Mouse (Mus musculus) C2C12 (cell line): ENCODE measurements around the gene Isca2. TPM values are rescaled to one million over a fixed set of nuclear protein-coding genes. Genes with fewer than 3 reads are reported as not detected.

ENCODE experiments used
- H3K27me3 ChIP-seq: one replicate; pipeline ENCODE4 v1.6.1; 2011; ENCODE audit not compliant: control insufficient read depth, insufficient read depth, insufficient read length
- H3K36me3 ChIP-seq: one replicate; pipeline ENCODE4 v1.6.1; 2011; ENCODE audit not compliant: control insufficient read depth, insufficient read depth
- H3K4me3 ChIP-seq: one replicate; pipeline ENCODE4 v1.5.1; 2011; ENCODE audit warnings: mild to moderate bottlenecking, control low read depth; ENCODE audit not compliant: poor library complexity, insufficient read depth, severe bottlenecking
- H3K79me2 ChIP-seq: one replicate; pipeline ENCODE4 v1.6.1; 2011; ENCODE audit not compliant: control insufficient read depth, insufficient read depth
- H3K79me3 ChIP-seq: one replicate; pipeline ENCODE4 v1.6.1; 2011; ENCODE audit warnings: low read depth, control low read depth
- H3ac ChIP-seq: one replicate; pipeline ENCODE3; 2011; ENCODE audit warnings: low read depth; ENCODE audit not compliant: control insufficient read depth, insufficient read length
- CEBPB ChIP-seq: IDR thresholded peaks from one replicate; pipeline ENCODE4 v1.6.1; 2011; ENCODE audit warnings: low read depth, mild to moderate bottlenecking, control low read depth, moderate library complexity
- CTCF ChIP-seq: IDR thresholded peaks from one replicate; pipeline ENCODE4 v1.5.1; 2011; ENCODE audit not compliant: control insufficient read depth, insufficient read depth, insufficient read length
- FOSL1 ChIP-seq: IDR thresholded peaks from one replicate; pipeline ENCODE4 v1.8.0; 2011; ENCODE audit warnings: mild to moderate bottlenecking, low read length; ENCODE audit not compliant: poor library complexity, insufficient read depth, severe bottlenecking
- MAX ChIP-seq: IDR thresholded peaks from one replicate; pipeline ENCODE4 v1.6.1; 2011; ENCODE audit warnings: mild to moderate bottlenecking, control low read depth
- MYOD1 ChIP-seq: IDR thresholded peaks from one replicate; pipeline ENCODE4 v1.6.1; 2011; ENCODE audit warnings: low read depth; ENCODE audit not compliant: control insufficient read depth, insufficient read length
- MYOG ChIP-seq: IDR thresholded peaks from one replicate; pipeline ENCODE4 v1.6.1; 2011; ENCODE audit not compliant: control insufficient read depth, insufficient read length; ENCODE audit errors: extremely low read depth
- USF1 ChIP-seq: IDR thresholded peaks from one replicate; pipeline ENCODE4 v1.6.1; 2011; ENCODE audit warnings: low read depth, mild to moderate bottlenecking, control low read depth, moderate library complexity
- polyA plus RNA-seq: library from polyadenylated mRNA; unstranded; fragments of >200 nt; fragmentation: generic; extraction: Trizol; gene quantifications from one replicate; pipeline ENCODE4 v1.2.1, GENCODE M21; 2012; ENCODE audit warnings: missing spikeins

The Isca2 gene
- polyA plus RNA-seq, 1 experiment = 44.1 TPM

GRCm38 (mm10) chr12:84823601-84824000 lies 50.5 kb downstream of the Isca2 start:
- TF ChIP-seq CEBPB = no peak
- no peak for TF ChIP-seq MYOD1
- no peak for TF ChIP-seq MYOG
- TF ChIP-seq USF1 = no peak
- TF ChIP-seq MAX = no peak
- TF ChIP-seq CTCF = no peak
- TF ChIP-seq FOSL1 = no peak

GRCm38 (mm10) chr12:84824203-84824602 lies 51.2 kb downstream of the Isca2 start:
- Histone ChIP-seq H3K27me3 (no peaks in the 10 kb centered on the region), H3K79me2 (no peaks in the 10 kb centered on the region), H3ac (no peak overlapping the region), H3K79me3 (no peaks in the 10 kb centered on the region), H3K4me3 (no peak overlapping the region), H3K36me3 (peaks cover 24% of the 10 kb centered on the region)
- TF ChIP-seq MYOD1 = no peak
- TF ChIP-seq MAX = no peak
- no peak for TF ChIP-seq MYOG
- no peak for TF ChIP-seq FOSL1
- no peak for TF ChIP-seq USF1
- TF ChIP-seq CTCF = no peak
- TF ChIP-seq CEBPB = no peak

More at GRCm38 (mm10) chr12:84823601-84824000, 50.5 kb downstream of the Isca2 start:
- H3K36me3 ChIP-seq = peaks cover 24% of the 10 kb centered on the region
- H3K79me2 ChIP-seq = no peaks in the 10 kb centered on the region
- H3K27me3 ChIP-seq = no peaks in the 10 kb centered on the region
- H3K4me3 ChIP-seq = no peak overlapping the region
- H3ac ChIP-seq = no peak overlapping the region
- no peaks in the 10 kb centered on the region for H3K79me3 ChIP-seq

Other genes starting within 250 kb of the Isca2 start
- not detected for gene Vsx2, start 203.5 kb upstream of the Isca2 start, polyA plus RNA-seq
- gene Abcd4, start 155.8 kb upstream of the Isca2 start, polyA plus RNA-seq = 8.5 TPM
- gene Vrtn, start 132.2 kb upstream of the Isca2 start, polyA plus RNA-seq = not detected
- gene Syndig1l, start 74.4 kb upstream of the Isca2 start, polyA plus RNA-seq = not detected
- 226 TPM for gene Npc2, start 99 bp upstream of the Isca2 start, polyA plus RNA-seq
- 49.5 TPM for gene Ltbp2, start 103.3 kb downstream of the Isca2 start, polyA plus RNA-seq
- 115 TPM for gene Fcf1, start 197.6 kb downstream of the Isca2 start, polyA plus RNA-seq
- gene Arel1, start 197.6 kb downstream of the Isca2 start, polyA plus RNA-seq = 9.9 TPM
- 16.6 TPM for gene Ylpm1, start 223.1 kb downstream of the Isca2 start, polyA plus RNA-seq